9 mouse cellular contexts compared by ENCODE assay signal in the genomic region with DNA sequence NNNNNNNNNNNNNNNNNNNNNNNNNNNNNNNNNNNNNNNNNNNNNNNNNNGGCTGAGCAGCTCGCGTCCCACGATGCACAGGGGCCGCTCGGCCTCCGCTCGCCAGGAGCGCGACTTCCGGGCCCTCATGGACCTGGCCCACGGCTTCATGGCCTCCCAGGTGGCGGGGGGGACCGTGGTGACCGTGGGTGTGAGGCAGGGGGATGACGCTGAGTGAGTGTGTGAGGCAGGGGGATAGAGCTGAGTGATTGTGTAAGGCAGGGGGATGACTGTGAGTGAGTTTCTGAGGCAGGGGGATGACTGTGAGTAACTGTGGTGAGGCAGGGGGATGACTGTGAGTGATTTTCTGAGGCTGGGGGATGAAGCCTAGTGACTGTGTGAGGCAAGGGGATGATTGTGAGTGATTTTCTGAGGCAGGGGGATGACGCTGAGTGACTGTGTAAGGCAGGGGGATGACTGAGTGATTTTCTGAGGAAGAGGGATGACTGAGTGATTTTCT. TPM values are rescaled to one million over a fixed set of nuclear protein-coding genes. Genes with fewer than 3 reads are reported as not detected.
DNase-seq lines count a peak whose midpoint lies in the region; ATAC-seq lines count a peak whose summit lies in the region.
"Had no signal": no experiment of that assay in that cellular context is flagged by ENCODE, and none has a peak within 500 bp of the region (broad histone marks: within the 10 kb centered on the region; RNA-seq: fewer than 3 reads in every experiment).

A gene (plus strand): TSS at position 51 of the 499 bp plus-strand sequence.

- H3K4me1 ChIP-seq in heart, embryonic 10.5 days, result no peaks in the 10 kb centered on the region
- no peaks in the 10 kb centered on the region for H3K4me1 ChIP-seq in forebrain, embryonic 15.5 days
- H3K4me1 ChIP-seq in midbrain, embryonic 10.5 days, result no peaks in the 10 kb centered on the region

- 95% methylated on average over 16 of the region's 16 CpGs for whole genome bisulfite sequencing in heart, embryonic 10.5 days
- 92% methylated on average over 14 of the region's 16 CpGs for WGBS in forebrain, embryonic 15.5 days
- WGBS in midbrain, embryonic 10.5 days, result 93% methylated on average over 15 of the region's 16 CpGs

- peak; percentile 74 for ATAC-seq in forebrain, embryonic 15.5 days (replicated peaks)

- no peak within 1 kb of the TSS for H3K9ac ChIP-seq in forebrain, embryonic 15.5 days (replicated peaks)

- H3K4me2 ChIP-seq in forebrain, embryonic 15.5 days (replicated peaks), result no peak within 1 kb of the TSS

- H3K27ac ChIP-seq in heart, embryonic 10.5 days, result no peak within 1 kb of the TSS
- H3K27ac ChIP-seq in forebrain, embryonic 15.5 days (replicated peaks), result no peak within 1 kb of the TSS
- H3K27ac ChIP-seq in midbrain, embryonic 10.5 days (replicated peaks), result no peak within 1 kb of the TSS

- no peak within 1 kb of the TSS for H3K4me3 ChIP-seq in heart, embryonic 10.5 days
- H3K4me3 ChIP-seq in forebrain, embryonic 15.5 days, result no peak within 1 kb of the TSS
- H3K4me3 ChIP-seq in midbrain, embryonic 10.5 days, result no peak within 1 kb of the TSS

- no peaks in the 10 kb centered on the region for H3K27me3 ChIP-seq in heart, embryonic 10.5 days (ENCODE audit: insufficient read depth, poor library complexity, severe bottlenecking)
- no peaks in the 10 kb centered on the region for H3K27me3 ChIP-seq in forebrain, embryonic 15.5 days
- H3K27me3 ChIP-seq in midbrain, embryonic 10.5 days (ENCODE audit: low read depth, poor library complexity, severe bottlenecking), result no peaks in the 10 kb centered on the region

- peak; percentile 86 for DNase-seq in heart, embryonic 10.5 days (ENCODE audit: low spot score)
- no peak for DNase-seq in heart, postnatal 25 days (ENCODE audit: low spot score)
- DNase-seq in ES-CJ7 (ENCODE audit: low read depth, low spot score), result peak; percentile 16
- DNase-seq in midbrain, embryonic 10.5 days (ENCODE audit: low spot score), result peak; percentile 53
- DNase-seq in layer of hippocampus, adult 9-11 months, result no peak
- no peak for DNase-seq in layer of hippocampus, postnatal 10 days (ENCODE audit: low spot score in 2 of 2)
- no peak for DNase-seq in heart, postnatal 14 days

- peaks cover 52% of the 10 kb centered on the region for H3K9me3 ChIP-seq in heart, embryonic 10.5 days
- H3K9me3 ChIP-seq in forebrain, embryonic 15.5 days, result peaks cover 29% of the 10 kb centered on the region
- H3K9me3 ChIP-seq in midbrain, embryonic 10.5 days (replicated peaks), result peaks cover 53% of the 10 kb centered on the region

- intact Hi-C loops in heart, postnatal 25 days (cut with DNase I), result no loop called here
- intact Hi-C loops in heart, postnatal 14 days (cut with DNase I), result no loop called here

- H3K36me3 ChIP-seq in heart, embryonic 10.5 days, result peaks cover 41% of the 10 kb centered on the region
- peaks cover 30% of the 10 kb centered on the region for H3K36me3 ChIP-seq in forebrain, embryonic 15.5 days
- H3K36me3 ChIP-seq in midbrain, embryonic 10.5 days, result peaks cover 48% of the 10 kb centered on the region

RNA-seq across cellular contexts. Expression of the gene that starts here (rescaled TPM):
- polyA plus RNA-seq in heart, embryonic 10.5 days (2016; fragmentation: Nextera tagmentation; extraction: Ambion mirVana), result not detected in 2 replicates
- total RNA-seq in heart, postnatal 25 days (2021), result not detected
- not detected in 2 replicates for polyA plus RNA-seq in forebrain, embryonic 15.5 days (2015; fragmentation: Nextera tagmentation; extraction: Ambion mirVana)
- polyA plus RNA-seq in midbrain, embryonic 10.5 days (2016; fragmentation: Nextera tagmentation; extraction: Ambion mirVana), result not detected in 2 replicates
- not detected for total RNA-seq in layer of hippocampus, postnatal 10 days (2021)
- not detected for total RNA-seq in heart, postnatal 14 days (2021)
- total RNA-seq: liver, adult 2 months had no signal
- polyA plus RNA-seq: liver, adult 2 months had no signal

Comparison
In these comparisons a context has a peak if more than half of its experiments do, and no peak if none do; other contexts are left out.
1. Peak in DNase-seq in heart, embryonic 10.5 days; RNA of the gene not detected or under 1 TPM.
2. Peak in ATAC-seq in forebrain, embryonic 15.5 days; RNA of the gene not detected or under 1 TPM.
3. Peak in DNase-seq in midbrain, embryonic 10.5 days; RNA of the gene not detected or under 1 TPM.